Mouse (Mus musculus) limb, embryonic 15.5 days (tissue): ENCODE results near the gene Thra. TPM values are rescaled to one million over a fixed set of nuclear protein-coding genes. Genes with fewer than 3 reads are reported as not detected.

ENCODE experiments used
- ATAC-seq: fragments of 200-750 bp; cut with Nextera tagmentation; 2 replicates; pipeline ENCODE4 v1.8.0; 2017; ENCODE audit warnings: low read depth, moderate TSS enrichment; ENCODE audit not compliant: insufficient number of reproducible peaks, low FRiP score, low TSS enrichment
- H3K27ac ChIP-seq: fragments of 300-500 bp; sonication (generic); 2 replicates; pipeline ENCODE4 v1.5.1; 2015; ENCODE audit warnings: moderate library complexity, mild to moderate bottlenecking, inconsistent platforms
- H3K27me3 ChIP-seq: fragments of 300-500 bp; sonication (generic); 2 replicates; pipeline ENCODE4 v1.6.1; 2015; ENCODE audit warnings: inconsistent platforms
- H3K36me3 ChIP-seq: fragments of 300-500 bp; sonication (generic); 2 replicates; pipeline ENCODE4 v1.6.1; 2015; ENCODE audit warnings: inconsistent platforms
- H3K4me1 ChIP-seq: fragments of 300-500 bp; sonication (generic); 2 replicates; pipeline ENCODE4 v1.6.1; 2015; ENCODE audit warnings: inconsistent platforms
- H3K4me2 ChIP-seq: fragments of 300-500 bp; sonication (generic); 2 replicates; pipeline ENCODE4 v1.6.1; 2015; ENCODE audit warnings: mild to moderate bottlenecking, inconsistent platforms
- H3K4me3 ChIP-seq: fragments of 300-500 bp; sonication (generic); 2 replicates; pipeline ENCODE4 v1.5.1; 2015; ENCODE audit warnings: mild to moderate bottlenecking, inconsistent platforms
- H3K9ac ChIP-seq: fragments of 300-500 bp; sonication (generic); 2 replicates; pipeline ENCODE4 v1.6.1; 2015; ENCODE audit warnings: inconsistent platforms
- H3K9me3 ChIP-seq: fragments of 300-500 bp; sonication (generic); 2 replicates; pipeline ENCODE4 v1.6.1; 2016; ENCODE audit warnings: inconsistent platforms
- WGBS: fragments of 180-500 bp; shearing (Covaris S2); methylation state at CpG from one replicate; pipeline ENCODE4 v1.1.7; 2015; 5-methylcytosine and 5-hydroxymethylcytosine counted together
- polyA plus RNA-seq: library from polyadenylated mRNA; unstranded; fragments of >200 nt; fragmentation: Nextera tagmentation; extraction: Ambion mirVana; gene quantifications from 2 replicates; pipeline ENCODE4 v1.2.1, GENCODE M21; 2015

The Thra gene
- polyA plus RNA-seq, 1 experiment from 2014 or later: 39.6 TPM

- H3K36me3 ChIP-seq: no peaks in the 10 kb centered on the region
- 14% methylated on average over 9 of the region's 9 CpGs for WGBS
- H3K4me3 ChIP-seq: no peak overlapping the region
- peak overlapping the region; percentile 27 for H3K4me2 ChIP-seq
- H3K27me3 ChIP-seq: no peaks in the 10 kb centered on the region
- no peak overlapping the region for H3K9ac ChIP-seq
- ATAC-seq: no peak
- H3K9me3 ChIP-seq: no peaks in the 10 kb centered on the region
- H3K27ac ChIP-seq: peak overlapping the region; percentile 89
- H3K4me1 ChIP-seq: peaks cover 64% of the 10 kb centered on the region
Observed at GRCm38 (mm10) chr11:98776843-98777590, 36.6 kb downstream of the Thra start.

DNA sequence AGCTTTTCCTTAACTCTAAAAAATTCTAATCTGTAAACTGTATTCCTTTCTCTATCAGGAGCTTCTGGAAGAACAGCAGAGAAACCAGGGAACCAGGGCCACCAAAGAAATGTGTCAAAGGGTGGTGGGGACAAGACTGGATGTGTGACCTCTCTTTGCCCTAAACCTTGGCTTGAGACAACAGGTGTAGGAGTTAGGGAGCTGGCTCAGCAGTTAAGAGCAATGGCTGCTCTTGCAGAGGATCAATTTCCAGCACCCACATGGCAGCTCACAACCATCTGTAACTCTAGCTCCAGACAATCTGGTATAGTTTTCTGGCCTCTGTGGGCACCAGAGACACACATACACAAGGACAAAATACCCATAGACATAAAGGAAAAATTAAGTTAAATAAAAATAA lies 37.5 kb downstream of the Thra start:
- Histone ChIP-seq H3K4me1 (peaks cover 65% of the 10 kb centered on the region), H3K4me2 (no peak overlapping the region), H3K27me3 (no peaks in the 10 kb centered on the region), H3K9ac (no peak overlapping the region), H3K36me3 (no peaks in the 10 kb centered on the region), H3K9me3 (no peaks in the 10 kb centered on the region), H3K27ac (peak overlapping the region; percentile 89), H3K4me3 (no peak overlapping the region)
- no peak for ATAC-seq

GRCm38 (mm10) chr11:98781851-98782512 lies 41.5 kb downstream of the Thra start:
- no peak overlapping the region for H3K4me3 ChIP-seq
- WGBS: 26% methylated on average over 13 of the region's 14 CpGs
- H3K9ac ChIP-seq: 0 out of 2 replicates have a peak overlapping the region, but pooled peaks have one; percentile 14
- H3K27me3 ChIP-seq: no peaks in the 10 kb centered on the region
- H3K4me1 ChIP-seq: peaks cover 65% of the 10 kb centered on the region
- H3K4me2 ChIP-seq: 0 out of 2 replicates have a peak overlapping the region, but pooled peaks have one; percentile 37
- peak overlapping the region; percentile 89 for H3K27ac ChIP-seq
- no peak for ATAC-seq
- no peaks in the 10 kb centered on the region for H3K9me3 ChIP-seq
- no peaks in the 10 kb centered on the region for H3K36me3 ChIP-seq

GRCm38 (mm10) chr11:98782651-98783235 lies 42.3 kb downstream of the Thra start:
- H3K4me1 ChIP-seq: peaks cover 67% of the 10 kb centered on the region
- ATAC-seq: no peak
- no peaks in the 10 kb centered on the region for H3K9me3 ChIP-seq
- H3K9ac ChIP-seq: no peak overlapping the region; the same call in 1 of the 2 replicates
- H3K4me3 ChIP-seq: peak overlapping the region; percentile 20; the same call in 1 of the 2 replicates
- H3K27ac ChIP-seq: peak overlapping the region; percentile 89
- no peaks in the 10 kb centered on the region for H3K27me3 ChIP-seq
- H3K36me3 ChIP-seq: no peaks in the 10 kb centered on the region
- 12% methylated on average over 17 of the region's 17 CpGs for WGBS
- peak overlapping the region; percentile 37 for H3K4me2 ChIP-seq

DNA sequence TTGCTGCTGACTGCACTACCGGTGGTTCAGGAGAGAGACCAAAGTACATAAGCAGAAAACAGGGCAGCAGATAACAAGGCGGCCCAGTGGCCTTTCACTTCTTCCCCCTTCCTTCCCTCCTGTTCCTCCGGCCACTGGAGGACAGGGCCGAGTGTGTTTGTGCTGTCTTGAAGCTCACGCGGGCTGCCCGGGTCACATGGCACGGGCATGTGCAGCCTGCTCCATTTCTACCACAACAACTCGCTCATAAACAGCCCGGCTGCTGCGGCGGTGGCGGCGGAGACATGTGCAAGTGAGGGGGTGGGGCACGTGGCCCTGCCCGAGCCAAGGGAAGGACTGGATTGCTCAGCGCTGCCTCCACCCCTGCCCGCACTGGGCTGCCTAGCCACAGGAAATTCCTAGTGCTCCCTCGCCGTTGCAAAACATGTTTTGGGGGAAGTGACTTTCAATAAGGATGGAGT lies 42.8 kb downstream of the Thra start:
- ATAC-seq: peak; percentile 46; the same call in 1 of the 2 replicates
- Histone ChIP-seq H3K4me3 (peak overlapping the region; percentile 20), H3K9me3 (no peaks in the 10 kb centered on the region), H3K36me3 (no peaks in the 10 kb centered on the region), H3K27me3 (no peaks in the 10 kb centered on the region), H3K27ac (peak overlapping the region; percentile 89), H3K4me1 (peaks cover 65% of the 10 kb centered on the region), H3K4me2 (peak overlapping the region; percentile 37), H3K9ac (no peak overlapping the region; the same call in 1 of the 2 replicates)
- 1% methylated on average over 20 of the region's 20 CpGs for WGBS

DNA sequence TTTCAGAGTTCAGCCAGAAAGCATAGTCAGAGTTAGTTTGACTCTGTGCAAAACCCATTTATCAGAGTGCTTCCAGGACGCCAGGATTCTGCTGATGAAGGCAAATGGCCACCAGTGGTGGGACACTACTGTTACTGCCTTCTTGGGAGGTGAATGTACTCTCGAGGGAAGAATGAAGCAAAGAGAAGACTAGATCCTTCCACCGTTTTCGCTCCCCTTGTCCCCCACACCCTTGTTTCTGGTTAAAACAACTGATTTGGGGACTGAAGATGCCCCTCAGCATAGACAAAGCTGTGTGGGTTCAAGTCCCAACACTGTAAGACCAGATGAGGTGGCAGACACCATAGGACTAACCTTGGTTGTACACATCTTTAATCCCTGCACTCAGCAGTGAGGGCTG lies 43.7 kb downstream of the Thra start:
- 72% methylated on average over 4 of the region's 4 CpGs for WGBS
- H3K4me2 ChIP-seq: no peak overlapping the region
- peak overlapping the region; percentile 89 for H3K27ac ChIP-seq
- ATAC-seq: no peak
- peaks cover 71% of the 10 kb centered on the region for H3K4me1 ChIP-seq
- H3K27me3 ChIP-seq: no peaks in the 10 kb centered on the region
- H3K9me3 ChIP-seq: no peaks in the 10 kb centered on the region
- no peak overlapping the region for H3K9ac ChIP-seq
- no peaks in the 10 kb centered on the region for H3K36me3 ChIP-seq
- H3K4me3 ChIP-seq: no peak overlapping the region

DNA sequence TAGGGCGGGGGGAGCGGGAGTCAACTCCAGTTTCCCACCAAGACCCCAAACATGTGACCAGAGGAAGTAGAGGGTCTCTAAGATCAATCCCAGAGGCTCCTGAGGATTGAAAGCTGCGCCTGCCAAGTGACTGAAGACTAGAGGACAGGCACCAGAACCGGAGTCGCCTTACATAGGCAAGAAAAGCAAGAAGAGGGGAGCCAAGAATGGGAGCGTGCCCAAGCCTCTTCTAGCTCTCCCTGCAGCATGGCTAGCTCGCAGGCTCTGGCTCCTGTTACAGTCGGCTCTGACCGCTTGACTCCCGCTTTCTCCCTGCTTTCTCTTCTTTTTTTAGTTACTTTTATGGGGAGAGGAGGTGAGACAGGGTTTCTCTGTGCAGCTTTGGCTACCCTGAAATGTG lies 44.8 kb downstream of the Thra start:
- Histone ChIP-seq H3K4me2 (no peak overlapping the region), H3K36me3 (no peaks in the 10 kb centered on the region), H3K27me3 (no peaks in the 10 kb centered on the region), H3K4me3 (no peak overlapping the region), H3K9ac (no peak overlapping the region), H3K27ac (peak overlapping the region; percentile 86), H3K4me1 (peaks cover 76% of the 10 kb centered on the region), H3K9me3 (no peaks in the 10 kb centered on the region)
- no peak for ATAC-seq
- WGBS: 47% methylated on average over 10 of the region's 10 CpGs

- WGBS: 7% methylated on average over 12 of the region's 12 CpGs
- Histone ChIP-seq H3K9me3 (no peaks in the 10 kb centered on the region), H3K9ac (no peak overlapping the region), H3K4me2 (peak overlapping the region; percentile 24), H3K27ac (peak overlapping the region; percentile 86), H3K4me3 (no peak overlapping the region), H3K27me3 (no peaks in the 10 kb centered on the region), H3K36me3 (no peaks in the 10 kb centered on the region), H3K4me1 (peaks cover 76% of the 10 kb centered on the region)
- no peak for ATAC-seq
Observed at GRCm38 (mm10) chr11:98785772-98786281, 45.4 kb downstream of the Thra start.

DNA sequence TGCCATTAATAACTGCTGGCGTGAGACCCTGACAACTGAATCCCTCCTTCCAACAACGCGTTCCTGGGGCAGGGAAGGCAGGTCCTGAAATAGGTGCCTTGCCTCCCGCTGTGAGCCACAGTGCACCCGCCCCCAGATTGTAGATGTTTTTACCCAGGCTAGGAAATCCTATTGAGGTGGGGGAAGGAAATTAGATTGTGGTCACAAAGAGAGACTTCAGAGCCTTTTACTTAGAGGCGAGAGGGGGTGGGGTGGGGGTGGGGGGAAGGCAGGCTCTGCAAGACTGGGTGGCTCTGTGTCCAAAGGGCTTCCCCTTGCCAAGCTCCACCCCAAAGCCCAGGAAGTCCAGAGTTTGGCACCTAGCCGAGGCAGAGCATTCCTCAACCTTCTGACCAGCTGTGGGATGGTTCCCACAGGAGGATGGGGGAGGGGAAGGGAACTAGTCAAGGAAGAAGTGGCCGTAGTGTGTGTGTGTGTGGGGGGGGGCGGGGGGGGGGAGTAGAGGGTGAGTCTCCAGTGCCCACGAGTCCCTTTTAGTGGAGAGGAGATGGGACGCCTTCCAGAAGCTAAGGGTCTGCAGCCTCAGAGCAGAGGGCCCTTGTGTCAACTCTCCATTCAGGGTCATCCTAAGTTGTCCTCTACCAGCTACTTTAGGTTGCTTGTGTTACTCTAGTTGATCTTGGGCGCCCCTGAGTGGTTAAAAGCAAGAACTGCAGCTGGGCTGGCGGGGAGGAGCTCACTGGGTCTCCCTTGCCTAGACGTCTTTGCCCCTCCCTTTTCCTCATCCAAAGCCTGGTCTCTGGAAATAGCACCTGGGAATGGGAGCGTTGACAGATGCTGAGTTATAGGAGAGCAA lies 46.1 kb downstream of the Thra start:
- Histone ChIP-seq H3K9me3 (no peaks in the 10 kb centered on the region), H3K4me1 (peaks cover 74% of the 10 kb centered on the region), H3K4me3 (no peak overlapping the region), H3K27ac (peak overlapping the region; percentile 86), H3K9ac (no peak overlapping the region), H3K27me3 (no peaks in the 10 kb centered on the region), H3K4me2 (peak overlapping the region; percentile 24), H3K36me3 (no peaks in the 10 kb centered on the region)
- ATAC-seq: peak; percentile 59
- WGBS: 3% methylated on average over 14 of the region's 15 CpGs

DNA sequence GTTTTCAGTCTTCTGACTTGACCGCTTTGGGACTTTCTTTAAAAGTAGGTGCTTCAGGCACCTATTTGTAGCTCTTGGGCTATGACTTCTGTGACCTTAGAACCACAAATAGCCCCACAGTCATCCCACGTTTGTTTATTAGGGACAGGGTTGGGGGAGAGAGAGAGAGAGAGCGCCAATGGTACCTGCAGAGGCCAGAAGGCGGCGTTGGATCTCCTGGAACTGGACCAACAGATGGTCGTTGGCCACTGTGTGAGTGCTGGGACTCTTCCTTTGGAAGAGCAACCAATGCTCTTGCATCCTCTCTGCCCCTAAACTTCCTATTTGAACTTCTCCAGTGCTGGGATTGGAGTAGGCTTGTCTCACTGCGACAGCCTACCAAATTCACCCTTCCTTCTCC lies 46.8 kb downstream of the Thra start:
- H3K9ac ChIP-seq: no peak overlapping the region
- H3K4me2 ChIP-seq: peak overlapping the region; percentile 24; the same call in 1 of the 2 replicates
- H3K27ac ChIP-seq: peak overlapping the region; percentile 86
- ATAC-seq: no peak
- H3K36me3 ChIP-seq: no peaks in the 10 kb centered on the region
- no peak overlapping the region for H3K4me3 ChIP-seq
- no peaks in the 10 kb centered on the region for H3K9me3 ChIP-seq
- peaks cover 68% of the 10 kb centered on the region for H3K4me1 ChIP-seq
- no peaks in the 10 kb centered on the region for H3K27me3 ChIP-seq
- 29% methylated on average over 7 of the region's 7 CpGs for WGBS

- Histone ChIP-seq H3K9me3 (no peaks in the 10 kb centered on the region), H3K4me2 (no peak overlapping the region), H3K9ac (no peak overlapping the region), H3K36me3 (no peaks in the 10 kb centered on the region), H3K4me3 (no peak overlapping the region), H3K4me1 (peaks cover 65% of the 10 kb centered on the region), H3K27ac (peak overlapping the region; percentile 86), H3K27me3 (no peaks in the 10 kb centered on the region)
- 84% methylated on average over 1 of the region's 1 CpGs for WGBS
- ATAC-seq: no peak
Observed at GRCm38 (mm10) chr11:98787691-98788090, 47.3 kb downstream of the Thra start.
